11 mouse cellular contexts compared by ENCODE assay signal in the genomic region with DNA sequence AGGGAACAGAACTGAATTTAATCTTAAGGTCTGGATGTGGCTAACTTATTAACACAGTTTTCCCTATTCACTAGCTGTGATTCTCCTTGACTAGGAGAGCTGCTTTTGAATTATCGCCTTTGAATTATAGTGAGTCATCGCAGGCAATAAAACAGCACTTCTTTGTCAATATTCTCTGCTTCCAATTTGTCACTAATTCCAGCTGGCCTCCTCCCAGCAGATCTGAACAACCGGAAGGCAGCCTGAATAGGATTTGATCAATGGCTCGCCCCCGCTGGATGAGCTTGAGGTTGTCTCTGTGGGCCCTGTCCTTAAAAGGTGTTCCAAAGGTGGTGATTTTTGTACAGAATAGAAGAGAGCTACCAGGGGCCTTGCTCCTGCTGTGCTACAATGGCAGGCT. TPM values are rescaled to one million over a fixed set of nuclear protein-coding genes. Genes with fewer than 3 reads are reported as not detected.
DNase-seq lines count a peak whose midpoint lies in the region; ATAC-seq lines count a peak whose summit lies in the region.
"Had no signal": no experiment of that assay in that cellular context is flagged by ENCODE, and none has a peak within 500 bp of the region (broad histone marks: within the 10 kb centered on the region; RNA-seq: fewer than 3 reads in every experiment).

No protein-coding gene starts in this region.

- peak overlapping the region; percentile 35 for H3K27ac ChIP-seq in forebrain, embryonic 13.5 days
- H3K27ac ChIP-seq: intestine, embryonic 15.5 days; neural tube, embryonic 12.5 days had no signal

- no peak overlapping the region for H3K4me2 ChIP-seq in forebrain, embryonic 13.5 days
- H3K4me2 ChIP-seq: intestine, embryonic 15.5 days; neural tube, embryonic 12.5 days had no signal

- no peak overlapping the region for H3K4me3 ChIP-seq in forebrain, embryonic 13.5 days
- H3K4me3 ChIP-seq: intestine, embryonic 15.5 days; neural tube, embryonic 12.5 days had no signal

- no peaks in the 10 kb centered on the region for H3K27me3 ChIP-seq in forebrain, embryonic 13.5 days
- H3K27me3 ChIP-seq: intestine, embryonic 15.5 days; neural tube, embryonic 12.5 days had no signal

- H3K4me1 ChIP-seq in forebrain, embryonic 13.5 days, result peaks cover 9% of the 10 kb centered on the region; the same call in 1 of the 2 replicates
- H3K4me1 ChIP-seq: intestine, embryonic 15.5 days; neural tube, embryonic 12.5 days had no signal

- ATAC-seq in forebrain, embryonic 13.5 days, result no peak
- ATAC-seq in activated CD4-positive, CD25-positive, alpha-beta regulatory T cell, adult 4 months, result no peak
- no peak for ATAC-seq in monocyte, adult 5-6 weeks (replicated peaks; ENCODE audit: insufficient number of reproducible peaks, low FRiP score, low TSS enrichment, poor library complexity, severe bottlenecking)
- ATAC-seq: intestine, embryonic 15.5 days had no signal

- no peaks in the 10 kb centered on the region for H3K9me3 ChIP-seq in forebrain, embryonic 13.5 days (replicated peaks)
- H3K9me3 ChIP-seq: intestine, embryonic 15.5 days; neural tube, embryonic 12.5 days had no signal

- 34% methylated on average over 5 of the region's 5 CpGs for WGBS in forebrain, embryonic 13.5 days

- peak overlapping the region; percentile 16; the same call in 1 of the 2 replicates for H3K9ac ChIP-seq in forebrain, embryonic 13.5 days
- H3K9ac ChIP-seq: intestine, embryonic 15.5 days; neural tube, embryonic 12.5 days had no signal

- H3K36me3 ChIP-seq in forebrain, embryonic 13.5 days (ENCODE audit: poor library complexity, severe bottlenecking), result no peaks in the 10 kb centered on the region
- H3K36me3 ChIP-seq: intestine, embryonic 15.5 days; neural tube, embryonic 12.5 days had no signal

- peak; percentile 11 to 17 for DNase-seq in right cerebral cortex, adult 2 months (ENCODE audit: low spot score in 2 of 2)
- DNase-seq in right cerebral cortex, postnatal 4 days, result no peak
- DNase-seq in layer of hippocampus, postnatal 25 days (ENCODE audit: extremely low spot score in 1 of 2, low spot score in 1 of 2), result peak; percentile 14 to 16
- DNase-seq in kidney, adult 11 months, result no peak
- DNase-seq: lung, adult 2 months; thymus, postnatal 36 days had no signal

RNA-seq across cellular contexts. Expression of gene Ercc6l, which starts 9.6 kb away (rescaled TPM):
- 9.8 and 9.9 TPM in 2 replicates for polyA plus RNA-seq in forebrain, embryonic 13.5 days (2015; fragmentation: Nextera tagmentation; extraction: Ambion mirVana)
- under 1 TPM; 0.14 to 0.37 TPM for total RNA-seq in layer of hippocampus, postnatal 25 days (2021)
- polyA plus RNA-seq in activated CD4-positive, CD25-positive, alpha-beta regulatory T cell, adult 4 months (2017; shearing (Covaris generic)), result 1 to 10 TPM; 3.1 to 4.9 TPM
- total RNA-seq in monocyte, adult 5-6 weeks (2017), result 2.2 to 3.6 TPM (median 2.6 TPM) in 3 replicates

RNA-seq across cellular contexts. Expression of gene Rps4x, which starts 22.7 kb away (rescaled TPM):
- polyA plus RNA-seq in forebrain, embryonic 13.5 days (2015; fragmentation: Nextera tagmentation; extraction: Ambion mirVana), result 577 and 591 TPM in 2 replicates
- 100 to 1,000 TPM; 479 to 480 TPM for total RNA-seq in layer of hippocampus, postnatal 25 days (2021)
- polyA plus RNA-seq in activated CD4-positive, CD25-positive, alpha-beta regulatory T cell, adult 4 months (2017; shearing (Covaris generic)), result 1,000 to 10,000 TPM; 1,905 to 1,954 TPM
- total RNA-seq in monocyte, adult 5-6 weeks (2017), result 1,370 to 1,980 TPM (median 1,963 TPM) in 3 replicates

RNA-seq across cellular contexts. Expression of gene Pin4, which starts 47.3 kb away (rescaled TPM):
- 70.5 and 86.0 TPM in 2 replicates for polyA plus RNA-seq in forebrain, embryonic 13.5 days (2015; fragmentation: Nextera tagmentation; extraction: Ambion mirVana)
- total RNA-seq in layer of hippocampus, postnatal 25 days (2021), result 10 to 100 TPM; 28.0 to 36.0 TPM
- 10 to 100 TPM; 37.4 to 63.2 TPM for polyA plus RNA-seq in activated CD4-positive, CD25-positive, alpha-beta regulatory T cell, adult 4 months (2017; shearing (Covaris generic))
- total RNA-seq in monocyte, adult 5-6 weeks (2017), result 130 to 161 TPM (median 131 TPM) in 3 replicates

Comparison
In these comparisons a context has a peak if more than half of its experiments do, and no peak if none do; other contexts are left out.
1. DNase-seq: peak in right cerebral cortex, adult 2 months (2 of 2) and layer of hippocampus, postnatal 25 days (2 of 2); none in right cerebral cortex, postnatal 4 days (single experiment) and kidney, adult 11 months (single experiment).